Mouse (Mus musculus) lung, postnatal 0 days (tissue): ENCODE data around the gene Insr.

ENCODE experiments used
- CTCF ChIP-seq: IDR thresholded peaks from 2 replicates; pipeline ENCODE4 v1.5.1; 2016; ENCODE audit warnings: antibody characterized with exemption, mild to moderate bottlenecking
- EP300 ChIP-seq: IDR thresholded peaks from 2 replicates; pipeline ENCODE4 v1.6.1; 2016; ENCODE audit warnings: antibody characterized with exemption, mild to moderate bottlenecking, control low read depth

DNA sequence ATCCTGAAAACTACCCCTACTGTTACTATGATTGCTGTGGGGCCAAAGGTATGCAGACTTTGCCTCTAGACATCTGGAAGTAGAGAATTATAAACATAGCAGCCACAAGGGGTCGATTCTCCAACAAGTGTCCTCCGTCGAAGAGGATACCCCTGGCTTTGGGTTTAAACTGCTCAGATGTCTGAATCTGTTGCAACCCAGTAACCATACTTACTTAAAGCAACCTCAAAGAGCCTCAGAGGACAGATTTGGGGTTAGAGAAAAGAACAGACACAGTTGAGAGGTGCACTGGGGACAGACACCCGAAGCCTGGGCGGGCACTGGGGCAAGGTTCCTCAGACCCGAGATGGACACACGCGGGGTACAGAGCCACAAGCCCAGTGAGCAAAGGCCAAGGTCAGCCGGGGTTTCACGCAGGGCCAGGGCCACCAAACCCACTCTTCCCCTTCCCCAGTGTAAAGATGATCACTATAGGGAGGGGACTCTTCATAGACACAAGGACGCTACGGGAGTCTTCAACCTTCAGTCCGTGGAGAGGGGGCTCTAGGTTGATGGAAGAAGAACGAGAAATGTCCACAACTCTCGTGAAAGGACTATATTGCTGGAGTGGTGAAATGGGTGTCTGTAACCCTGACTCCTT is 1.1 kb downstream of the Insr start:
- peak; percentile 57 for TF ChIP-seq CTCF
- no peak for TF ChIP-seq EP300
